Mouse (Mus musculus): ENCODE results near the gene Nrxn2.

Nrxn2 gene

DNA sequence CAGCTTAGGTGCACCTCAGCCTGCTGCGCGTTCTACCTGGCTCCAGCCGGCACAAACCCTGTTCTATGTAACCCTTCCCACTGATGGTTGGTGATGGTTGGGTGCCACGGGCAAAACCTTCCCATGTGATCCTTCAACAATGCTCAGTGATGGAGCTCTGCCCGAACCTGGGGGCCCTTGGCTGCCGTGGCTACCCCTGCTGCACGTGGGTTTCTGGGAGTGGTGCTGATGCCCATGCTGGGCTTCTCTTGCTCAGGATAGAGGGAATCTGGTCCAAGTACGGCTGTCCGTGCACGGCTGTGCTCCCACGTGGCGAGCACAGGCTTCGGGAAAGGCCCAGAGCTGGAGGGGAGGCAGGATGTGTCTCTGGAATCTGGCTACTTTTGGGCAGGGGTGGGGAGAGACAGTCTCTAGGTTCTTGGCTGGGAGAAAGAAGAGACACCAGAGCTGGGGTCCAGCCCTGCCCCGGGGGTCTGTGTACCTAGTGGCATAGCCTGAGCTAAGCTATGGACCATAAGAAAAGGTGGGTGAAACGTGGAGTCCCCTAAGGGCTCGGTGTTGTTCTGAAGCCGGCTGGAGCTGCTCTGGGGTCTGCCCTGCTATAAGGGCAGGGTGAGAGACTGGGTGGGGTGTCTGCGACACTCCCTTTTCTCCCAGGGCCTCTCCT is 76.1 kb downstream of the Nrxn2 start:
- DNase-seq (ENCODE audit: low read depth, low spot score), result no peak

DNA sequence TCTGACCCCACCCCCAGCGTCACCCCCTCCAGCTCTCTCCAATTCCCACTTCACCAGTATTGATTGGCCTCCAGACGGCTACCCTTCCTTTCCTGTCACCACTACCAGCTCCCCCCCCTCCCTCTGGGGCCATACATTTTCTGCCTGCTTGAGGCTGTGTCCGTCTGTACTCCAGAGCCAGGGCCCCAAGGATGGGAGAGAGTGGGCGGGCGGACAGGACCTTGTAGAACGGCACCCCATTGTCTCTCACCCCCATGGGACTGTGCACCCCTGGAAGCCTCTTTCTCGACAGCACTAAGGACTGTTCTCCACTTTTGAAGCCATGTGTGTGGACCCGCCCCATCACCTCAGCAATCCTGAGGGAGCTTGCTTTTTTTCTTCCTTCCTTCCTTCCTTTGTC is 77.2 kb downstream of the Nrxn2 start:
- no peak for DNase-seq (ENCODE audit: low read depth, low spot score)

- no peak for DNase-seq (ENCODE audit: low read depth, low spot score)
Observed at GRCm38 (mm10) chr19:6496462-6497149, 78.1 kb downstream of the Nrxn2 start.

DNA sequence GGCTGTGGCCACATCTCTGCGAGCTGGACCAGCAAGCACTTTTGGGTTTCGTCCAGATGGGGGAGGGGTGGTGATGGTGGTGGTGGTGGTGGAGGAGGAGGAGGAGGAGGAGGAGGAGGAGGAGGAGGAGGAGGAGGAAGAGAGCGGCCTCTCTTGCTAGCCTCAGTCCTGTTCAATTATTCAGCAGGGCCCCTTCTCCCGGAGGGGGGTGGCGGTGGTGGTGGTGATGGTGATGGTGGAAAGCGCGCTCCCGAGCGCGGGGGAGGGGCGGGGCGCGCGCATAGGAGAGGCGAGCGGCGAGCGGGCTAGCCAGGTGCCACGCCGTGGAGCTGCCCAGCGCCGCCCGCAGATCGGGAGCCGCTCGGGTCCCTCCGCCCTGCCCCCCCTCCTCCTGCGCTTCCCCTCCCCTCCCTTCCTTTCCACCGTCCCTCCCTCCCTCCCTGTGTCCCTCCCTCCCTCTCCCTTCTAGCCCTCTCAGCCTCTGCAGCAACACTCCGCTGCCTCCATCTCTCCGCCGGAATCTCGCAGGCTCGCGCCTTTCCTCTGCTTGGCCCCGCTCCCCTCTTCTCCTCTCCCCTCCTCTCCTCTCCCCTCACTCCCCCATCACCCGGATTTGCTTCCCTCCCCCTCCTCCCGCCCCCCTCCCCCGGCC is 78.7 kb downstream of the Nrxn2 start:
- DNase-seq (ENCODE audit: low read depth, low spot score), result no peak

GRCm38 (mm10) chr19:6497803-6498202 is 79.3 kb downstream of the Nrxn2 start:
- DNase-seq (ENCODE audit: low read depth, low spot score), result no peak

GRCm38 (mm10) chr19:6498350-6499131 is 80.0 kb downstream of the Nrxn2 start:
- DNase-seq (ENCODE audit: low read depth, low spot score), result no peak

GRCm38 (mm10) chr19:6499860-6500635 is 81.5 kb downstream of the Nrxn2 start:
- DNase-seq (ENCODE audit: low read depth, low spot score), result no peak

GRCm38 (mm10) chr19:6500636-6501025 is 82.1 kb downstream of the Nrxn2 start:
- no peak for DNase-seq (ENCODE audit: low read depth, low spot score)

DNA sequence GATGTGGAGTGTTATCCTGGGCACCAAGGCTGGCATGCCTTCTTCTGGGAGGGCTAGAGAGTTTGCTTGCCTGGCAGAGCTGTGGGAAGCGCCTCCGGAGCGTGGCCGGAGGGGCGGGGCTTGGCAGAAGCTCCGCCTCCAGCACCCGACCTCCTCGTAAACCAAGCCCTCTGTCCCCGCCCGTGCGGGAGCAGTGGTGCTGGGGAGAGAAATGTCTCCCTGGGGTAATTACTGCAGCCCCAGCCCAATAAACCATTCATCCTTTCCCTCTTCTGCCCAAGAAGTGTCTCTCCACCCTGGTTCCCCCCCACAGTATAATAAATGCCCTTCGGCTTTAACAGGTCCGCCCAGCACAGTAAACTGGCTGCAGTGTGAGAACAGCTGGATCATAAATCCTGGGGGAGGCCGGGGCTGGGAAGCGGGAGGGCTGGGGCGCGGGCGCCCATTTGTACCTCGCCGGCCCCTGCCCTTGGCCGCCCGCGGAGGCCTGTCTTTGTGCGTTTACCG is 83.6 kb downstream of the Nrxn2 start:
- DNase-seq (ENCODE audit: low read depth, low spot score), result no peak

GRCm38 (mm10) chr19:6502543-6503319 is 84.2 kb downstream of the Nrxn2 start:
- peak; percentile 65 for DNase-seq (ENCODE audit: low read depth, low spot score)

- no peak for DNase-seq (ENCODE audit: low read depth, low spot score)
Observed at GRCm38 (mm10) chr19:6503926-6504655, 85.6 kb downstream of the Nrxn2 start.

DNA sequence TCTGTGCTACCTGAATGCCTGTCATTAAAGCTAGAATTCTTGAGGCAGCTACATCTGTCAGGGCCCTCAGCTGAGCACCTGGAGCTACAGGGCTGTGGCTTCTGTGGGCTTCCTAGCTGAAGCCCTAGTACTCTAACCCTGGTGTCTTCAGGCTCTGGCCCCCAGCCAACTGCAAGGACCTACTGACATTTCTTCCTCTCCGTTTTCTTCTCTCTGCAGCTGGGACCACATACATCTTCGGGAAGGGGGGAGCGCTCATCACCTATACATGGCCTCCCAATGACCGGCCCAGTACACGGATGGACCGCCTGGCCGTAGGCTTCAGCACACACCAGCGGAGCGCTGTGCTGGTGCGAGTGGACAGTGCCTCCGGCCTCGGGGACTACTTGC is 86.1 kb downstream of the Nrxn2 start:
- DNase-seq (ENCODE audit: low read depth, low spot score), result no peak

DNA sequence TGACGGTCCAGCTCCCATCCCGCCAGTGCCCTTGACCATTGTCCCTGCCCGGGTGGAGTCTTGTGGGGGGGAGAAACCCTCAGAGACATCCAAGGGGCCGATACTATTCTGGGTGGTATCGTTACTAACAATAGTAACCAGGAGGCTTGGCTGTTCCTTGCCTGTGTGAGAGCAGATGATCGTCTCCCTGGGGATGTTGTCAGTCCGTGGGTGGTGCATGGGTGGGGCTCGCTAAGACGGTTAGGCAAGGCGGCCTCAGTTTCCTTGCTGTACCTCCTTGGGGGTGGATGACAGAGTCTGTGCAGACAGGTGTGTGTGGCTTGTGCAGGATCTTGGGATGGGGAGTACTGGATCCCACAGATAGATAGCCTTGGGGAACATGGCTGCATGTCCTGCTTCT is 88.9 kb downstream of the Nrxn2 start:
- DNase-seq (ENCODE audit: low read depth, low spot score), result no peak

GRCm38 (mm10) chr19:6509881-6510280 is 91.3 kb downstream of the Nrxn2 start:
- no peak for DNase-seq (ENCODE audit: low read depth, low spot score)

GRCm38 (mm10) chr19:6510546-6510945 is 92.0 kb downstream of the Nrxn2 start:
- DNase-seq (ENCODE audit: low read depth, low spot score), result no peak

GRCm38 (mm10) chr19:6513389-6514139 is 95.0 kb downstream of the Nrxn2 start:
- no peak for DNase-seq (ENCODE audit: low read depth, low spot score)

DNA sequence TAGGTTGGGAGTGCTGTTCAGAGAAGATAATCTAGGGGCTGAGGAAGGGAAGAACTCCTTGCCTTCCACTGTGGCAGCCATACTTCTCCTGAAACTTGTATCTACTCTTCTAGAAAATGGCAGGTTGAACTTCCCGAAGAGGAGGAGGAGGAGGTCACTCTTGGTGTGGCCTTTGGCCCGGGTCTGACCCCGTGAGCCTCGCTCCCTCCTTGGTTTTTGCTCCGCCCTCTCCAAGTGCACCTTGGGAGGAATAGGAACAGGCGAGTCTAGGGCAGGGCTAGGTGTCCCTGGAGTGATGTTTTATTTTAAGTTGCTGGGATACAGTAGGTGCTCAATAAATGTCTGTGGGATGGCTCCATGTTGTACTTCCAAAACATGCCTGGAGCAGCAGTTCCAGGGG is 96.4 kb downstream of the Nrxn2 start:
- no peak for DNase-seq (ENCODE audit: low read depth, low spot score)

GRCm38 (mm10) chr19:6515448-6515847 is 96.9 kb downstream of the Nrxn2 start:
- DNase-seq (ENCODE audit: low read depth, low spot score), result no peak

GRCm38 (mm10) chr19:6516153-6516552 is 97.6 kb downstream of the Nrxn2 start:
- no peak for DNase-seq (ENCODE audit: low read depth, low spot score)
